Mouse (Mus musculus) adrenal gland, postnatal 14 days (tissue): ENCODE results near the gene Gskip. TPM values are rescaled to one million over a fixed set of nuclear protein-coding genes. Genes with fewer than 3 reads are reported as not detected.
A peak's percentile ranks its signal among the peaks of the same experiment; 100 is the strongest.

ENCODE experiments used
- DNase-seq: peaks from one replicate; pipeline ENCODE4 v3.0.0; 2021; ENCODE audit warnings: mixed read lengths
- total RNA-seq: library from RNA; stranded (reverse); gene quantifications from 2 replicates; pipeline ENCODE4 v1.2.3, GENCODE M21; 2021

Gskip gene
- total RNA-seq, 1 experiment from 2014 or later: 17.0 TPM

DNA sequence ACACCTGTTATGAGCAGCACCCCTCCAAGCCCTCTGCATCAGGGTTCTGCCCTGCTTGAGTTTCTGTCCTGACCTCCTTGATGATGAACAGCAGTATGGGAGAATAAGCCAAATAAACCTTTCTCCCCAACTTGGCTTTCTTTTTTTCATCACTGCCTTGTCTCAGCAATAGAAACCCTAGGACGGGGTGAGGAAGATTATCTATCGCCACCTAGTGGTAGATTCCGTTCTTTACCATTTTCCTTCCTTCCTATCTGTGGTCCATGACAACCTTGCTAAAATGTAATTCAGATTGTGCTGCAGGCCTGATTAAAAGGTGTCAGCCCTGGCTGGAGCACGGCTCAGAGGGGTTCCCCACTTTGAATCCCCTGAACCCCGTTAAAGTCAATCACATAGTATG, 38.0 kb downstream of the Gskip start:
- DNase-seq: peak; percentile 17

DNA sequence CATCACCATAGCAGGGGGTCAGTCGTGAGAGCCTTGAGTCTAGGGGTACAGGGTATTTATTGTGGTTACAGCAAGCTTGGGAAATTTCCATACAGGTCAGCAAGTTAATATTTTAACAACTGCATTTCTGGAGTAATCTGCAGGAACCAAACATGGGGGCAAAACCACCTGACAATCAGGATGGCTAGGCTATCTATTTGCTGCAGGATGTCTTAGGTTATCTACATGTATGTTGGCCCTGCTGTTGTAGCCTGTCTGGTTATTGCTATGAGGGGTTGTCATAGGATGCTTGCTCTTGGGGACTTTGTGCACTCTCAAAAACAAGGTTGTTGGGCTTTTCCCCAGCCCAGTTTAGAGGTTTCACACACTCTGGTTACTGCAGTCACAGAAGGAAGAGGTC, 40.0 kb downstream of the Gskip start:
- DNase-seq: no peak

DNA sequence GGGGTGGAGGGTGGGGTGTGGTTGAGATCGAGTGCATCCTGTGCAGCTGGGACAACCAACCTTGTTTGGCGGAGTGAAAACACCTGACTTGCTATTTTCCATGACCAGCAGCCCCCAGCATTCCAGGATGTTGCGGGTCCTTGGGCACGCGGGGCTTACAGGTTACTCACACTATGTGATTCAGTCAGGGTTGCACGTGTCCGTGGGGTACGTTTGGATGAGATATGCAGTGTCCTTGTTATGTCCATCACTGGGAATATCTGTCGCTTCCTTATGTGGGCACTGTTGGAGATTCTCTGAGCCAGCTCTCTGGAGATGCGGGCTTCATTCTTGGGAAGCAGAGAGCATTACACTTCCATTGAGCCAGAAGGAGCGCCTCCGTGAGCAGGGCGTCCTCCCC, 41.1 kb downstream of the Gskip start:
- peak; percentile 45 for DNase-seq

DNA sequence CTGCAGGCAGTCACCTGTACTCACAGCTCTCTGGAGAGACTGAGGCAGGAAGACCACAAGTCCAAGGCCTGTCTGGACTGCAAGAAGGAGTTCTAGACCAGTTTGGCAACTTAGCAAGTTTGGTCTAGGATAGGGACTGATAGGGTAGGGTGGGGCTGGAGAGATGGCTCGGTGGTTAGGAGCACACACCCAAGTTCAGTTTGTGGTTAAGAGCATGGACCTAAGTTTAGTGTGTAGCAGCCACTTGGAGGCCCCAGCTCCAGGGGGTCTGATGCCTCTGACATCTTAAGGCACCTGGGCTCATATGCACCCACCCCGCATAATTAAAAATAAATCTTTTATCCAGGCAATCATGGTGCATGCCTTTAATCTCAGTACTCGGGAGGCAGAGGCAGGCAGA, 42.6 kb downstream of the Gskip start:
- no peak for DNase-seq

DNA sequence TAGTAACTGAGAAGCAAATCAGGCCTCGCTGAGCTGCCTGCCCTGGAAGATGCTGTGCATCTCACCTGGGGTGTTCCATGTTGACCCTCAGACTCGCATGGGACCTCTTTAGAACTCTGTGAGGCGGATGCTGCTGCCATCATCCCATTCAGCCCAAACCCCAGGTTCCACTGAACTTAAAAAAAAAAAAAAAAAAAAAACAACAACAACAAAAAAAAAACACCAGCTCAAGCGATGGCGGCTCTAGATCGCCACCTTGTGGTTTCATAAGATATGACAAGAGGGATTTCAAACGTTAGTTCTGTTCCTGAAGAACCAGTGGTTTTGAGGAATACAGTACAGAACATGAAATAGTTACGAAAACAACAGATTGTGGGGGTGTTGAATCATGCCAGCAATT, 43.3 kb downstream of the Gskip start:
- peak; percentile 54 for DNase-seq

DNA sequence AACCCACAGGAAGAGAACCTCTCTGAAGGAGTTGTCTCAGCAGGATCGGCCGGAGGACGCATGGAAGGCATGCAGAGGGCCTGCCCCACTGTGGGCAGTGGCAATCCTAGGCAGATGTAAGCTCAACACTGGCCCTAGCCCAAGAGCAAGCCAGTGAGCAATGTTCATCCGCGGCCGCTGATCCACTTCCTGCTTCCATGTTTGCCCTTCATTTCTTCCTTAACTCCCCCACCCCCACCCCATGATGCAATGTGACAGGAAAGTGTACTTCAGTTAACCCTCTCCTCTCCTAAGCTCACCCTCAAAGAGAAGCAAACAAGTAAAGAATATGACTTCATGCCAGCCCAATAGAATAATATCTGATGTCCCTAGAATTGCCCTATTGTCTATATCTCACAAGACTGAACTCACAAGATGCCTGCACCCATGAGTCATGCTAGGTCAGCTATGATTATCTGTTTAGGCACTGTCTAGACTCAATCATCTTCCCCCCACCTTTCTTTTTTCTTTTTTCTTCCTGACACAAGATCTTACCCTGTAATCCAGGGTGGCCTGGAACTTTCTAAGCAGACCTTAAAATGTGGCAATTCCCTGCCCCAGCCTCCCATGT, 46.3 kb downstream of the Gskip start:
- DNase-seq: no peak

DNA sequence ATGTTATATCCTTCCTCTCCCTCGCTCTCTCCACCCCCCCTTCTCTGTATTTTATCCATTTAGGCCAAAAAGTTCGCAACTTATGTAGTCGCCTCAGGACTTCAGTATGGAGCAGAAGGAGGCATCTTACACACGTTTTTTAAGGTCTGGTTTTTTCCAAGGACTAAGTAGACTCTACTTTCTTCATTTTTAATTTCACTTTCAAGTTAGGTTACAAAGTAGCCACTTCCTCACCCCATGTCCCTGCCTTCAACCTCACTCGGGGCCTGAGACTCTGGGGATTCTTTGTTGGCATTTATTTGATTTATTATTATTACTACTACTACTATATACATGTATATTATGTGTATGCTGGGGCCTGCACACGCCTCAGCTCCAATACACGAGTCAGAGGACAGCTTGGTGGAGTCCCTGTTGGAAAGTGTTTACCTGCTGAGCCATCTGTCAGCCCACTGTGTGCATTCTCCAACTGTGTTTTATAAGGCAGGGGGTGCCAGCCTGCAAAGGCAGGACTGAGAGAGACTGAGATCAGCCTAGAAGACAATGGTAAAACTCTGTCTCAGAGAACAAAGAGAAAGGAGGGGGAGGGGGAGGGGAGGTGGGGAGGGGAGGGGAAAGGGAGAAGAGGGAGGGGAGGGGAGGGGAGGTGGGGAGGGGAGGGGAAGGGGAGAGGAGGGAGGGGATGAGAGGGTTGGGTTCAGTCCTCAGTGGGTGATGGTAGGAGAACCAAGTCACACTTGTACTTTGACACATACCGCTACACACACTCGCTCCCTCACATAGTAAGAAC, 48.9 kb downstream of the Gskip start:
- DNase-seq: no peak

DNA sequence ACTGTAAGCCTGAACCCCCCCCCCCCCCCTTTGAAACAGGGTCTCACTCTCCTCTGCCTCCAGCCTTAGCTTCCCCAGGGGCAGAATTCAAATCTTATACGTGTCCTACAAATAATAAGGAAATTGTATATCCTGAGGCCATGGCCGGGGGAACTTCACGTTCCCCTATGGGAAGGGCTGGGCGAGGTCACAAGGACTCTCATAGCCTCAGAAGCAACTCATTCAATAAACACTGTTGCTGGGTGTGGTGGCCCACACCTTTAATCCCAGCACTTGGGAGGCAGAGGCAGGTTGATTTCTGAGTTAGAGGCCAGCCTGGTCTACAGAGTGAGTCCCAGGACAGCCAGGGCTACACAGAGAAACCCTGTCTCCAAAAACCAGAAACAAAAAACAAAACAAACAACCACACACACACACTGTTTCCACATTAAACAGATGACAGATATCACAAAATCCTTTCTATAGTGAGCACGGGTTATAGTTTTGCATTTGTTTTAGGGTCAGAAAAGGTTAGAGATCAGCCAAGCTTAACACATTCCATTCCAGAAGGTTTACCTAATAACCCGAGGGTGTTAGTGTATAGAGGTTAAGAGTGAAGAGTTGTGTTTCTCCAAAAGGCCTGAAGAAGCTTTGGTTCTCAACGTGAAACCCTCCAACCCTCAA, 50.7 kb downstream of the Gskip start:
- DNase-seq: no peak

DNA sequence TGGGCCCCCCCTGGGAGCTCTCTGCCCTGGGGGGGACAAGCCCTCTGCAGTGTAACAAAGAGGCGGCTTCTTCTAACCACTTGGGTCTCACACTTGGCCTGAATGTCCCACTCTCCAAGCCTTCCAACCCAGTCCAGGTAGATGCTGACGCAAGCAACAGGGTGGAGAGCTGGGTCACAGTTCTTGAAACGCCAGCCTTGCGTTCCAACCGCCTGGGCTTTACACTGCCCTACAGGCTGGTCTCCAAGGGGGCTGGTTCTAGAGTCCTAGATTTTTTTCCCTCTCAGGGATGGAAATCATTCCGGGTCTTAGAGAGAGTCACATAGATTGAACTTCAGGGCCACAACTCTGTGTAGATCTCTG, 51.2 kb downstream of the Gskip start:
- DNase-seq: no peak

DNA sequence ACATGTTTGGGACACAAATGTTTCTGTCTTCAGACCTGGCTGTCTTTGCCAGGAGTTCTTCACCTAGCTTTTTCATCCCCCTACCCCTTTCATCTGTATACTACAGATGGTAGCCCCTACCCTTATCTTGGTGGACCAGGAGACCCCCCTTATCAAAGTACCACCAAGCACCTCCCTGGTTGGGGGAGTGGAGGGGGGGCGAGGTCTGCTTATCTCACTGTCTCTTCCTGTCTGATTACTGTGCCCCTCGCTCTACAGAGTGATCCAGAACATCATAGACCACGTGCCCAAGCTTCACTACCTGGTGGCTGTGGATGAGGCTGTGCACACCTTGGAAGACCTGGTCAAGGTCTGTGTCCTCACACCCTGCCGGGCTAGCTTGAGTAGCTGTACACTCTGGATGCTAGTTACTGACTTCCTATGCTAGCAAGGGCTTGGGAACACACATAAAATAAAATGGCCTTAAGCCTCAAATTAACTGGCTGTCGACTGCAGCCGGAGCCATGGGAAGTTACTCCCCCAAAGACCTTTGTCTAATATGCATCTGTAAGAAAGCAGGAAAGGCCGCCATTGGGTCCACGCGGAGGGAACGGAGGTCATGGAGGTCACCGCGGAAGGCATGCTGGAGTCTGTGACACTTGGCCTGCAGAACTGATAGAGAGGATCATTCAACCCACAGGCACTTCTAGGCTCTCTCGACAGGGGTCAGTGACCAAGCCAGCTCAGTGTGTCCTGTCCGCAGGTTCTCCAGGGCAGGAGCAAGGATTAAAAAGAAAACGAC, 53.9 kb downstream of the Gskip start:
- DNase-seq: no peak

DNA sequence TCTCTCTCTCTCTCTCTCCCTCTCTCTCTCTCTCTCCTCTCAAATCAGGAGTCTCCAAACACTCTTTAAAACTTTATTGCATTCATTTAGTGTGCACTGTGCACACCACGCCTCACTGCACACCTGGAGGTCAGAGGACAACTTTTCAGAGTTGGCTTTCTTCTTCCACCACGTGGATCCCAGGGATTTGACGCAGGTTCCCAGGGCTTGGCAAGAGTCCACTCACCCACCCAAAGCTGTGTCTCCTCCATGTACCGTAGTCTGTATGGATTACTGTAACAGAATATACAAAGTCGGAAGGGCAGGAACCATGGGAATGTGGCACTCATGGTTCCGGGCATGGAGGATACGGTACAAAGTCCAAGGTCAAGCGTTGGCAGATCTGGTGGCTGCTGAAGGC, 55.0 kb downstream of the Gskip start:
- DNase-seq: no peak

DNA sequence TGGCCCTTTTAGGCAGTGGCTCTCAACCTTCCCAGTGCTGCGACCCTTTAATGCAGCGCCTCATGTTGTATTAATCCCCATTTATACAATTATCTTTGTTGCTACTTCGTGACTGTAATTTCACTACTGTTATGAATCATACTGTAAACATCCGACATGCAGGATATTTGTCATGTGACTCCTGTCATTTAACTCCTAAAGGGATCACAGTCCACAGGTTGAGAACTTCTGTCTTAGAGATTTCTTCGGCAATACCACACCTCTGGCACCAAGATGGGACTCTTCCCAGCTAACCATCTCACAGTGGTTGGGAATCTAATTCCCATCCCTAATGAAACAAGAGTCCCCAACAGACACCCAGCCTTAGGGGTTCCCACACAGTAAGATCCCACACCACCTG, 63.5 kb downstream of the Gskip start:
- DNase-seq: no peak

Other genes starting within 250 kb of the Gskip start
- gene D430019H16Rik, start 231.0 kb upstream of the Gskip start, total RNA-seq: 4.9 and 5.7 TPM in 2 replicates
- 10.0 and 11.9 TPM in 2 replicates for gene Bdkrb2, start 121.6 kb upstream of the Gskip start, total RNA-seq
- 0.26 TPM in 1 of 2 replicates, not detected in the other for gene Bdkrb1, start 81.7 kb upstream of the Gskip start, total RNA-seq
- gene Atg2b, start 382 bp downstream of the Gskip start, total RNA-seq: 27.7 and 29.6 TPM in 2 replicates
- 0.26 TPM in 1 of 2 replicates, not detected in the other for gene Ak7, start 21.1 kb downstream of the Gskip start, total RNA-seq
- gene Papola, start 99.9 kb downstream of the Gskip start, total RNA-seq: 188 and 189 TPM in 2 replicates